Mouse (Mus musculus) right cerebral cortex, postnatal 14 days (tissue): ENCODE results near the gene Mtch2.
A peak's percentile ranks its signal among the peaks of the same experiment; 100 is the strongest.
"Not testable (repeated sequence)": the region's sequence is repeated elsewhere in the genome, so short reads cannot be mapped to it uniquely, and the experiment has no call there.

Source experiments
- DNase-seq: peaks from one replicate; pipeline ENCODE4 v3.0.0; 2022

The Mtch2 gene

DNA sequence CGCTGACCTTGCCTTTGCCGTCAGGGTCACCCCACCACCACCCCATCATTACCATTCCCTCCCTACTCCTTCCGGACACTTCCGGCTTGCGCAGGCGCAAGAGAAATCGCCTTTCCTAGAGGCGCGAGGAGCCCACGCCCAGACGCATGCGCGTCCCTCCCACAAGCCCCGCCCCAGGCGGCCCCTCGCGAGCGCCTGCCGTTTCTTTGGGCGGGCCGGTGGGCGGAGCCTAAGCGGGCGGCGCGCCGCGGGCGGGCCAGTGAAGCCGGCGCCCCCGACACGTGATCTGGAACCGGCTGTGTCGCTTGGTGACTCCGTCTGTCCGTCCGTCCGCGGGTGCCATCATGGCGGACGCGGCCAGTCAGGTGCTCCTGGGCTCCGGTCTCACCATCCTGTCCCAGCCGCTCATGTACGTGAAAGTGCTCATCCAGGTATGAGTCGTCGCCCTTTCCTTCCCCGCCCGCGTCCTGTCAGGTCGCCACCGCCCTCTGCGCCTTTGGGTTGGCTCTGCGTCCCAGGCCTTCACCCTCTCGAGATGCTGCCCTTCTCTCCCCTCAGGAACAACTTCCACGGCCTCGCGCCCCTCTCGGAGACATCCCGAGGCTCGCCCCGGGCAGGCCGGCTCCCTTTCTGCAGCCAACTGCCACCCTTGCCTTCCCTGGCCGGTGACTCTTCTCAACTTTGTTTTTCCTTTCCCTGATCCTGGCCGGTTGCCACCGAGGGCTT, at the start of gene Mtch2:
Gene Mtch2 (plus strand): TSS at position 201 of the 726 bp plus-strand sequence.
- DNase-seq, result peak; percentile 98

DNA sequence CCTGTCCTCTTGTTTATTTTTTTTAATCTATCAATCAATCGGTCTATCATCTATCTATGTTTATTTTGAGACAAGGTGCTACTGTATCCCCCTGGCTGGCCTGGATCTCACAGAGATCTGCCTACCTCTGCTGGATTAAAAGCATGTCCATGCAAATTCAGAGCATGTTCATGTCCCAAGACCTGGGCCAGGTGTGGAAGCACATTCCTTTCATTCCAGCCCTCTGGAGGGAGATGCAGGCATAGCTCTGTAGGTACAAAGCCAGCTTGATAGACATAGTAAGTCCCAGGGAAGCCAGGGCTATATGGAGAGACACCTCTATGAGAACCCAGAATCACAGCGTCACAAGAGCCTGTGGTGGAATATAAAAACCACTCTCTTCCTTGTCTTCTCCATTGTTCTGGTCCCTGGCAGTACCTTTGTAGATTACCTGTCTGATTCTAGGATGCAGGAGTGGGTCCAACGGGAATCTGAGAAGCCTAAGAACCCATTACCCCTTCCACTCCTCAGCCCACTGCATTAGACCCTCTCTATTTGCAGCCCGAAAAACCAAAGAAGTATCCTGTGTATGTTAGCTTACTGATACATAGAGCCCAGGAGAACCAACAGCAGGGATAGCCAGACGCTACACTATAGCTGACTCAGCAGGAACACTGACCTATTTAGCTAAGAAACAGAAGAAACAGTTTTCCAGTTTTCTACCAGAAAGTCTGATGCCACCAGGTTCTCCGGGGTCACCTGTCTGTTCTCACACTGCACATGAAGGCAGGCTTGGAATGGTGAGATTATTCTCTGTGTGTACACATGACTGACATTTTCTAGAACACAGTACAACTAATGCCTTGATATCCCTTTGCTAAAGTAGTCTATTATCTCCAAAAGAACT, 38.5 kb upstream of the Mtch2 start:
- no peak for DNase-seq

DNA sequence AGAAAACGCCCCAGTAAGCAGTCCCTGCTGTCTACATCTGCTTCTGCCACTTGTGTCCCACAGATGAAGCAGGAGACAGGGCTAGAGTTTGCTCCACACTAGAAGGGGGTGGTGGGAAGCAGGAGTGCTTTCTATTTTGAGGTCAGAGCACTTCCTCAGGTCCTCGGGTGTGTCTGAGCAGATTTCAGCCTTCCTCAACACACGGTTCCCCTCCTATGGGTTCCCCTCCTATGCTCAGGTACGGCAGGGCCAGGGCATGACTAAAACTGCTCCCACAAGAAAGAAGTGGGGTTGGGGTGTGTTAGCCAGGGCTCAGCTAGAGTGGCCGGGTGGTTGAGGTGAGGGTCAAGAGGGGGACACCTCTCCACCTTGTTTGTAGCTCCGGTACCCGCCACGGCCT, 36.2 kb upstream of the Mtch2 start:
- no peak for DNase-seq

DNA sequence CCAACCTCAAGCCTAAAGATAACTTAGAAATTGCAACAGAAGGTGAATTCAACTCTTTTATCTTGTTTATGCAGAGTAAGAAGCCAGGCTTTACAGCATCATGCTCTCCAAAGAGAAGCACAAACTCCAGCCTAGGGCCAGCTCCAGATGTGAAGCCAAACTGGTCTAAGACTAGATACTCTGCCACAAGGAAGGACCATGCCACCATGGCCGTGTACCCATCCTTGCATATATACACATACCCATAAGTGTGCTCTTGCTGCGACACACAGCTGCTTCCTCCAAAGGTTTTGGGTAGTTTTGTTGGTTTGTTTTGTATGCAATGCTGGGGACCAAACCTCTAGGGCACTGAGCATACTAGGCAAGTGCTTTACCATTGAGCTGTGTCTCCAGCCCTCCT, 31.7 kb upstream of the Mtch2 start:
- no peak for DNase-seq

DNA sequence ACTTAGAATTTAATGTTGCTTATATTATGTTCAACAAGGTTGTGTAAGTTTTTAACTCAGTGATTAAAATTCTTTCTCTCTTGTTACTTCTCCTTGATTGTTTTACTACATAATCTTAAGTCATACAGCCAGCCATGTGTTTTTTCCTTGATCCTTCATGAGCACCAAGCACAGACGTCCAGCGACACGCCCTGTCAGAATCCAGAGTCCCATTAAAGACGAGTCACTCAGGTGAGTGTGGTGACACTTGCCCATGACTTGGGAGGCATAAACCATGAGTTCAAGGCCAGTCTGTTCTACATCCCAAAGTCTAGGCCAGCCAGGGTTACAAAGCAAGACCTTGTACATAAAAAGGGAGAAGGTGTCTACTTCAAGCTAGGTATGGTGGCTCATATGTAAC, 30.8 kb upstream of the Mtch2 start:
- no peak for DNase-seq

DNA sequence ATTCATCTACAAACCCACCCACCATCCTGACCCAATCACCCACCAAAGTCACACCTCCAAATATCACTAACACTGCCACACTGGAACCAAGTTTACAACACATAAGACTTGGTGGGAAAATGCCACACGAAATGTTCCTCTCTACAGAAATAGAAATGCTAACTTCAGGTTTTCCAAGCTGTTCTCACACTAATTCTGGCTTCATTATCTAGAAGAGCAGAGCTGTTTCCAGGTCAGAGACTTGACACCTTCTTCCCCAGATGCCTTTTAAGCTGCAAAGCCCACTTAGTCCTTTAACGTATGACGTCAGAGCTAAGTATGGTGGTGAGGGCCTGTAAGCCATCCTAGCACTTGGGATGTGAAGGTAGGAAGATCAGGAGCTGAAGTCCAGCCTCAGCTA, 28.2 kb upstream of the Mtch2 start:
- DNase-seq, result no peak

DNA sequence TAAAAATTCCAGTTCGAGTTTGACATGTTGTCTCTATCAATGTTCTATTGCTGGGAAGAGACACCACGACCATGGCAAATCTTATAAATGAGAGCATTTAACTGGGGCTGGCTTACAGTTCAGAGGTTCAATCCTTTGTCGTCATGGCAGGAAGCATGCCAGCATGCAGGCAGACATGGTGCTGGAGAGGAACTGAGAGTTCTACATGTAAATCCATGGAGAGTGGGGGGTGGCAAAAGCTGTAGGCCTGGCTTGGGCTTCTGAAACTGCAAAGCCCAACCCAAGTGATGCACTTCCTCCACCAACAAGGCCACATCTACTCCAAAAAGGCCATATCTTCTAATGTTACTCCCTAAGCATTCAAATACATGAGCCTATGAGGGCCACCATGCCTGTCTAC, 26.1 kb upstream of the Mtch2 start:
- no peak for DNase-seq

DNA sequence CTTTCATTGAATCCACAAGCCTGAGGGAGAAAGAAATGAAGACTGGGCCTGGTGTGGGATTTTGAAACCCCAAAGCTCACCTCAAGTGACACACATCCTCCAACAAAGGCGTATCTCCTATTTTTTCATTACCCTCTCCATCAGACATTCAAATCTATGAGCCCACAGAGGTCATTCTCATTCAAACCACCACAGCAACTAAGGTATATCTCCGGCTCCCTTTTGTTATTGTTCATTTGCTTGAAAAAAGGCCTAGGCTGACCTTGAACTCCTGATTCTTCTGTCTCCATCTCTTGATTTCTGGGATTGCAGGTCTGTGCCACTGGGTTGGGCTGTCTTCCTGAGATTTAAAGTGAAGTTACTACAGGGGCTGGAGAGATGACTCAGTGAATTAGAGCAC, 24.0 kb upstream of the Mtch2 start:
- DNase-seq, result no peak

DNA sequence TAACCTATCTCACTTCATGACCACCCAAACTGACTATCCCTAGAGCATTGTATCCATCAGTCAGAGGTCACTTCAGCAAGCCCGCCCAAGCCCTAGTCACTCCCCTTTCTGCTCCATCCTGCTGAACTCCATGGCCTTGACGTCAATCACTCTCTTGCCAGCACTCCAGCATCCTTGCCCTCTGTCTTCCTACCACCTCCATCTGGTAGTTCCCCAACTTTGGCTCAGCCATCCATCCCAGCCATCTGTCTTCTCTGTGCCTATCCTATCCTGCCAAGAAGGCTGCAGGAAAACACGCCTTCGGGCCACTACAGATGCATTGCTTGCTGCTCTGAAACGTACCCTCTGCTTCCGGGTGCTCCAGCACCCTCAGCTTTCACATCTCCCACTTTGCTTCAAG, 23.2 kb upstream of the Mtch2 start:
- DNase-seq, result no peak

DNA sequence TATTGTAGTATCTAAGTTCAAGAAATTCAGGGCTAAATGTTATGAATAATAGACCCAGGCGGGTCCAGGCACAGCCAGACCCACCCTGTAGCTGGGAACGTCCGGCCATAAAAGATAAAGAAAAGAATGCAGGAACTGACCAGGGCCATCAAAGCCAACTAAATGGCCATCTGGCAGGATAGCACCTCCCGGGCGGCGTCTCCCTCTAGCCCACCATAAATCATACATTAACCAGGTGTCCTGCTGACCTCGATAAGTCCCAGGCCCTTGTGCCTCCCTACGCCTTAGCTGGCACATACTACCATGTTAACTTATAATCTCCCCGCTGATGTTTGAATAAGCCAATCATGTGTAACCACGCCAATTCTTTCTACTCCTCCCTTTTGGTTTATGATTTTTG, 22.4 kb upstream of the Mtch2 start:
- DNase-seq, result not testable (repeated sequence)

DNA sequence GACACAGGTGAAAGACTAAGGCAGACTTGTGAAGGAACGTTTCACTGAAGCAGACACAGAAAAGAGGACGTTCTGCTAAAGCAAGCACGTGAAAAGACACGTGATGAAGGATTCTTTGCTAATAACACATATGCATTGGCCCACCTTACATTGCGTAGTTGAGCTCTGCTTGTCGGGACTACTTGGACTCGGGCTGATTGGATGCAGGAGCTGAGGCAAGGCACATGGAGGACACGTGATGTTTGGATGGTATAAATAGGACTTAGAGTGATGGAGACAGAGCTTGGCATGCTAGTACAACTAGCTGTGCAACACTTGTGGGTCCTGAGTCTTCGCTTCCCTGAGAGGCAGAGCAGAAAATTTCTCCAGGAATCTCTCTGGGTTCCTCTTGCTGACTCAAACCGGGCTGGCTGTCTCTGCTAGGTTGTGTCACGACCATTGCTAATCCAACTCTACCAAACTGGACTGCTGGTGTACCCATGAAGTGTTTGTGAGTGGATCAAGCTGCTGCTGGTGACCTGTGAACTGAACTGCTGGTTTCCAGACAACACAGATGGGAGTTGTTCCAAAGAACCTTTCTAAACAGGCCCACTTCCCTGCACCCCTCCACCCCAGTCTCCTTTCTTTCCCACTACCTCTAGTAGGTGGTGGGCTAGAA, 21.3 kb upstream of the Mtch2 start:
- DNase-seq, result no peak

DNA sequence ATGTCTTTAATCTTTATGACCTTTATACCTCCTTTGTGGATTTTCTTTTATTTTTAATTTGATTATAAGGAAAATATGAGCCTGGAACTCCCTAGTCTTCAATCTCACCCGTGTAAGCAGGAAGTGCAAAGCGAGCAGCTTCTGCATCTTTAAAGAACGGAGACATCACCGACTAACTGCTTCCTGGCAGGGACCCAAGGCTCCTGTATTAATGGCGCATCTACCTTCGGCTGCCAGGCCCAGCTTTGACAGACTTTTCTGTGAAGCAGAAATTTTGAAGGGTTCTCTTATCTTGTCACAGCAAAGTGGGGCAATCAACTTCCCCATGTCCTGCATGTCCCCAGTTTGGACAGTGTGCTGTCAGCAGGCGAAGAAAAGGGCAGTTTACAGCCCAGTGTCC, 18.2 kb upstream of the Mtch2 start:
- DNase-seq, result no peak

DNA sequence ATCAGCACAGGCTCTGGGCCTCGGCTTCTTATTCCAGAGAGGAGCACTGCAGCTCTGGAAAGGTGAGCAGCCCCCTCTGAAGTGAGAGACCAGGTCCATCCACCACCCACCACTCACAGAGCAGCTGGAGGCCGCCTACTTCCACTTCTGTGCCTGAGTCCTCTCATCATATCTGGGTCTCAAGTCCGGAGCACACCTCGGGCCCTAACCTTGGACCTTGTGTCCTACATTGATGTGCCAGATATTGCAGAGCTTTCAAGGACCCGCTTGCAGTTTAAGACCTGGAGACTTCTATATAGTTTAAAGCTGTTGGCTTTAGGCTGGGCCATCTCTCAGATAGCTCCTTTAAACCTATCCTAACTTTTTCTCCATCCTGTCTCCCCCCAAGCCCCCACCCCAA, 13.5 kb upstream of the Mtch2 start:
- DNase-seq, result no peak

DNA sequence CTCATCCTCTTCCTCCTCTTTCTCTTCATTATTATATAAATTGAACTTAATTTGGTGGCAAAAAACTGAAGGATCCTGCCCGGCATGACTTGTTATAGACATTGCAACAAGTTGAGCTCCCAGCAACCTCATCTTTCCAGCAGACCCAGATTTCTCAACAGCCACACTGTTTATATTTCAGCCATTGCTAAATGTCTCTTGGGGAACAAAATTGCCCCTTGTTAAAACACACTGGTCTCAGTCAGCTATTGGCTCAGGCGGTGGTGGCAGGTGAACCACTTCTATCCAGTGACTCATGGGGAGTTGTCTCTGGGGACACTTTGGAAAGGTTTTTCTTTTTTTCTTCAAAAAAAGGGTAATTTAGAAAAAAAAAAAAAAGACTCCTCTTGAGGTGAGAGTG, 8.3 kb upstream of the Mtch2 start:
- DNase-seq, result no peak

DNA sequence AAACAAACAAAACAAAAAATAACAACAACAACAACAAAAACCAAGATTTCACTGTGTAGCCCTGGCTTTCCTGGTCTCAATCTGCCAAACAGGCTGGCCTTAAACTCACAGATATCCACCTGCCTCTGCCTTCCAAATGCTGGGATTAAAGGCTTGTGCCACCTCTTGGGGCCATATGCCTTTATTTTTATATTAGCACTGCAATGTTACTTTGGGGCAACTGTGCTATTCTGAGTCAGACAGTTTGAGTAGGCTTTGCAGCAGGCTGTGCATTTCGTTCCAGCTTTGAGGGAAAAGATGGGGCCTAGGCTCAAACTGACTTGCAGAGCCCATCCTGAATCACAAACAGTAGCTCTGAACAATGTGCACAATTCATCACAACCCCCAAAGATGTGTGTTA, 3.3 kb upstream of the Mtch2 start:
- DNase-seq, result no peak

DNA sequence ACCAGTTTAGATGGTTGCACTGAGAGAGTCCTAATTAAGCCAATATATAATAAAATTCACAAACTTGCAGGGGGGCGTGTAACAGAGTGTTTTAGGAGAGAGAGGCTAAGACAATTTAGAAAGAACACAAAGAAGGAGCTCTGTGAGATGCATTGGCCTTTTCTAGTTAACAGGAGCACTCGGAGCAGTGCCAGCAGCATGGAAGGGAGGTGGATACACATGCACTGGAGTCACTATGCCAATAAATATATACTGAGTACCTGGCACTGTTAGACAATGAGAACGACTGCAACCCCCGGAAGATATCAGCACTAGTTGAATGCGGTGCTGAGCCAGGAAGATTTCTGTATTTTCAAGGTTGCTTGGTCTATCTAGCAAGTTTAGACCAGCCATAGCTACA, 2.7 kb upstream of the Mtch2 start:
- no peak for DNase-seq

DNA sequence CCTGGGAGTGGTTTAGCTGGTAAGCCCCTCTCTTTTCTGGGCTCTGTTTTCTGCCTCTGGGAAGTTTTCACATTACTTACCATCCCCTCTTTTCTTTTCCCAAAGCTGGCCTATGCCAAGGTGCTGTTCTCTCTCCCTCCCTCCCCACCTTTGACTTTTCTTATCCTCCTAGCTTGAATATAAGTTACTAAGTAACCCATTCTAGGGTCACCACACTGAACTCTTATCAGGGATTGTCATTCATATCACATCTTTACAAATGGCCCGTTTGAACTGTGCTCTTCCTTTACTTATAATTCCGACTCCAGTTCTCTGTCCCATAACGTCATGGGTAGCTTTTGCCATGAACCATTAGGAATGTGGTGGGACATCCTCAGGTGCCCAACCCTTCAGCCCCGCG, 1.7 kb upstream of the Mtch2 start:
- no peak for DNase-seq

DNA sequence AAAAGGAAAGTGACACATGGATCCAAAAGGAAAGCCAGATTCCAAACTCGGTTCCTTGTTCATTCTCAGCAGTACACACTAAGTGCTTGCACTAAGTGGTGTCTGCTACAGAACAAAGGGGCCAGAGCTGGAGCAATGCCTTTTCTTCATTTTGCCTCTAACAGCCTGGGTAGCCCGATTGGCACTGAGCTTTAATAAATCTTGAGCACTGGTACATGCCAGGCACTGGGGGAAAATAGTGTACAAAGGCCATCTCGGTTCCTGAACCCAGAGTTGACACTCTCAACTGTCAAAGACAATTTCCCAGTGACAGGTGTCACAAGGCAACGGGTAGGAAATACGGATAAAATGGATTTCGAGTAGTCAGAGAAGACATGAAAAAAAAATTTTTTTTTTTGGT, 784 bp upstream of the Mtch2 start:
- no peak for DNase-seq

DNA sequence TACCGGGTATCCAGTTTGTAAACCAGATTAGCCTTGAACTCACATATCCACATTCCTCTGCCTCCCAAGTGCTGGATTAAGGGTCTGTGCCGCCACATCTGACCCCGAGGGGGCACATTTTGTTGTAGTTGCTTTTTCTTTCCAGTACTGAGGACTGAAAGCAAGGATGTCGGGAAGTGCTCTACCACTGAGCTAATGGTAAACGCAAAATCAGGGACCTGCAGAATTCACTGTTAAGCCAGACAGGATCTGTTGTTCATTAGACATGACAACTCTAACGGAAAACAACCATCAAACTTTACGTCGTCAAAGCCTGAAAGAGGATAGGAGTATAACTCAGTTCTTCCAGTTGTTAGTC, 379 bp upstream of the Mtch2 start:
- DNase-seq, result peak; percentile 12

DNA sequence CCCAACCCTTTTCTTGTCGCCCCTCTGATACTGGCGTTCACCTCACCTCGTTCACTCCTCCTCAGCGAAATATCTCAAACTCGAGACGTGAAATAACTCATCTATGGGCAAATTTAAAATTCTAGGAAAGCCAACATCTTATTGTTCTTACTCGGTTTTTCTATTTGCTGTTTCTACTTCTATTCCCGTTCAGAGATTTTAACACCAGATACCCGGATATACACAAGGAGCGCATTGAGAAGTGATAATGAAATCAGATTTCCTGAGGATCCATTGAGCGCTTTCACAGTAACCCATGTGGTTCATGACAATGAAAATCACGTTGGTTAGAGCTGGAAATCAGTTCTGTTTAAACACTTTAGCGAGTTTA, 711 bp downstream of the Mtch2 start:
- DNase-seq, result no peak

DNA sequence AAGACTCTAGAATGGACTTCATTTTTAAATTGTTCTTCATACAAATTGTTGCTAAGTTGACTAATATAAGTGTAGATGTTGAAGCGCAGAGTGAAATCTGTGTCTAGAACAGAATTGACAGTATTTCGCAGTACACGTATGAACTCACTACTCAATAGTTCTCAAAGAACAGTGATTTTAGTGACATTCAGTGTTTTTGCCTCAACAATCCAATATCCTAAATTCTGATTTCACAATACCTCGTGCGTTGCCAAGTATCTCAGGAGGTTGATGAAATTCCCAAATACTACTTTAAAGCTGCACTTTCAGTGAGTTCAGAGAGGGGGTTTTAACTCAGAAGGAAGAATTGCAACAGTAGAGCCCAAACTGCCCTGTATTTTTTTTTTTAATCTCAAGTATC, 1.4 kb downstream of the Mtch2 start:
- DNase-seq, result no peak

DNA sequence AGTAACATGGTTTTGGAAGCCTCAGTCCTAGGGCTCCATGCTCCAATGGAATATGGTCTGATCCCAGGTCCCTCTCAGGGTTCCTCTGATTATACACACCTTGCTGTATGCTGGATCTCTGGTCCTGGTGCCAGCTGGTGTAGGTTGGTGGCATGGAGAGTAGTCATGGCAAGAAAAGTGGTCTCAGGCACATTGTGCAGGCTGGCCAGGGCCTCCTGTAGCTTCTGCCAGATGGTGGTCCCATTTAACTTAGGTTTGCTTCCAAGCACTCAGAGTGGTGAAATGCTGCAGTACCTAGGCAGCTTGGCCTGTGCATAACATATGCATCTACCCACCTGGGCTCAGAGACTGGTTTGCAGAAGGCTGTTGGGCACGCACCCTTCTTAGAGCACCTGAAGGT, 3.4 kb downstream of the Mtch2 start:
- DNase-seq, result no peak

DNA sequence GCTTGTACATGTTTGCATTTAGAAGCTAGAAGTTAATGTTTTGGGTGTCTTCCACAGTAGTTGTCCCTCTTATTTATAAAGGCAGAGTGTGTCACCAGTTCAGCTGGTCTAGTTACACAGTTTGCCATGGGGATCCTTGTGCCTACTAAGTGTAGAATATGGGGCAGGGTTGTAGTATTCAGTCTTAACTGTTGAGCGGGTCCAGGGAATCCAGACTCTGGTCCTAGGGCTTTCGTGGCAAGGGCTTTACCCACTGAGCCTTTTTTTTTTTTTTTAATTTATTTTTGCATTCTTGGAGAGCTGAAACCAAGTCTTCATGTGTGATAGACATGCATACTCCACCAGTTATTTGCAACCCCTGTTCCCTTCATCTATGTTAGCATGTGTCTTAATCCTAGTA, 14.5 kb downstream of the Mtch2 start:
- no peak for DNase-seq

DNA sequence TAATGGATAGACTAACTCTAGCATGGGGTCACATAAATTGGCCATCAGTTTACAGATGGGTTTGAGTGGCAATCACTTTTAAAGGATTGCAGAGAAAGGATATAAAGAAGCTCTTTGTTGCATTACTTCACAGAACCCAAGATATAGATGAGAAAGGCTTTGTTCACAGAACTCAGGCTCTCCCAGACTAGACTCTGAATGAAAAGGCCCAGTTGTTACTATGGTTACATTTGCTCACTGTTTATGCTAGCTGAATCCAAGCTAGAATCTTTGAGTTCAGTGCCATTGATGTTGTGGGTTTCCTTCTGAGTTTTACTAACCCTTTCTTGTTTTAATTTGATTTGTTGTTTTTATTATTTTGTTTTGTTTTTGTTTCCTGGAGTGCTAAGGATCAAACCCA, 17.2 kb downstream of the Mtch2 start:
- DNase-seq, result no peak
